Mouse (Mus musculus) urinary bladder, postnatal 36 days (tissue): ENCODE results near the gene Fhad1.
A peak's percentile ranks its signal among the peaks of the same experiment; 100 is the strongest.
"Not testable (repeated sequence)": the region's sequence is repeated elsewhere in the genome, so short reads cannot be mapped to it uniquely, and the experiment has no call there.

Source experiments
- DNase-seq, 2 experiments: peaks; one replicate each; pipeline ENCODE4 v3.0.0; 2022; ENCODE audit warnings: low spot score in 2 of 2, mixed read lengths in 1 of 2

The Fhad1 gene

DNA sequence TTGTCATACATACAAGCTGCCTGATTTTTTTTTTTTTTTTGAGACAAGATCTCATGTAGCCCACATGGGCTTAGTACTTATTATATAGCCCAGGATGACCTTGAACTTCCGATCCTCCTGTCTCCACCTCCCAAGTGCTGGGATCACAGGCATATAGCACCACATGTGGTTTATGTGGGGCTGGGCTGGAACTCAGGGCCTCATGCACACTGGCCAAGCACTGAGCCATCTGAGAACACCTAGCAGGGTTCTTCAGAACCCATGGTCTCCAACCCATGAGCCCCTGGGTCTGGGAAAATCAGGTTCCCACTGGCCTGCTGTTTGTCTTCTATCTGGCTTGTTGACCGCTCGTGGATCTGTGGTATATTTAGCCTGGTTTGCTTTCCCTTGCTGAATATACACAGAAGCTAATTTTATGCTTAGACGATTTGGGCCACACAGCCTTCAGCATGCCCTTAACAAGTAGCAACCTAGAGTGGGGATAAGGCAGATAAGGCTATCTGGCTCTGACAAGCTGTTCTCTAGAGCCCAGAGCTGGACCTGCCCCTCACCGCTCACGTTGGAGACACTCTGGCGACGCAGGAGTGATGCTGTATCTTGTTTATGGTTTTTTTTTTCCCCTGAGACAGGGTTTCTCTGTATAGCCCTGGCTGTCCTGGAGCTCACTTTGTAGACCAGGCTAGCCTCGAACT lies 24.9 kb upstream of the Fhad1 start:
- no peak for DNase-seq

DNA sequence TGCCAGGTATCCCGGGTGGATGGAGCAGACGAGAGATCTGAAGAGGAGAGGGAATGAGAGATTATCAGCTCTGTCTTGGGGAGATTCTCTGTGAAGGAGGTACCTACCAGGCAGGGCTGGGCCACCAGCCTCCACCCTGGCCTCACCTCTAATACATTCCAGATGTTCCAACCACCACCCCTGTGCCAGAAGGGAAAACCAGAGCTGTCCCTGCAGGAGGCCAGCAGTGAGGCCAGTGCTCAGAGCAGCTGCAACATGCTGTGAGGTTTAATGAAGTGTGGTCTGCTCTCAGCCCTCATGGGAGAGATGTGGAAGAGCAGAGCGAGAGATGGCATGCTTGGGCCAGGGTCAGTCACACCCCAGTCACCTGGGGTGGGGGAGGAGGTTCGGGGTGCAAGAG lies 23.0 kb upstream of the Fhad1 start:
- no peak for DNase-seq

DNA sequence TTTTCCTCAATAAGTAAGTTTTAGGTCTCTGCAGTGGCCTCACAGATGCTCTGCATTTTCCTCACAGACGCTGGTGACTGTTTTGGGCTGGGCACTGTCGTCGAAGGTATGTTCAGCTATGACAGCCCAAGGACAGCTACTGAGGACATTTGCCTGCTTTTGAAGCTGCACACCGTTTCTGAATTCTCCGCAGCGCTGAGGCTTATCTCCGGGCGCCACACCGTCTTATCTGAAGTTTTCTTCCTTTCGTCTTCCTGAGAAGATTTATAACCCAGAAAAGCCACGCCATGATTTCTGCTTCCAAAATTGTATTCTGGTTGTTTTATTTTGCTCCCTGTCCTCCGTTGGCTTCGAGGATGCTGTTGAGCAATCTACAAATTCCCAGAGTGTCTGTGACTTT lies 13.7 kb upstream of the Fhad1 start:
- no peak for DNase-seq

DNA sequence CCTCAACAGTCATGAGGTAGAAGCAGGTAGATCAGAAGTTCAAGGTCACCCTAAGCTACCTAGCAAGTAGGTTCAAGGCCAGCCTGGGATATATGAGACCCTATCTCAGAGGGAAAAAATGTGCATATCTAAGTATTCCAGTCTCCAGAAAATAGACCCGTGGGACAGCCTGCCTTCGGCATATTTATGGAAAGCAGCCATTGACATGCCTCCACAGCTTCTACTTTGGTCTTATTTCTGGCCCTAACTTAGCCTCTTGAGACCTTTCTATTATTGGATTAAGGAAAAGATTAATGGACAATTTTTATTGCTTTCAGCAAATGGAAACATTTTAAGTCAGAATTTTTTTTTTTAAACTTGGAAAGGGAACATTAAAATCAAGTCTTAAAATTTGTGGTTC lies 12.1 kb upstream of the Fhad1 start:
- DNase-seq = no peak

- DNase-seq = no peak
These were observed 9.7 kb upstream of the Fhad1 start for GRCm38 (mm10) chr4:142024536-142024935.

- no peak for DNase-seq
These were observed 8.3 kb upstream of the Fhad1 start for GRCm38 (mm10) chr4:142023166-142023565.

GRCm38 (mm10) chr4:142017686-142018085 lies 2.8 kb upstream of the Fhad1 start:
- DNase-seq = no peak

DNA sequence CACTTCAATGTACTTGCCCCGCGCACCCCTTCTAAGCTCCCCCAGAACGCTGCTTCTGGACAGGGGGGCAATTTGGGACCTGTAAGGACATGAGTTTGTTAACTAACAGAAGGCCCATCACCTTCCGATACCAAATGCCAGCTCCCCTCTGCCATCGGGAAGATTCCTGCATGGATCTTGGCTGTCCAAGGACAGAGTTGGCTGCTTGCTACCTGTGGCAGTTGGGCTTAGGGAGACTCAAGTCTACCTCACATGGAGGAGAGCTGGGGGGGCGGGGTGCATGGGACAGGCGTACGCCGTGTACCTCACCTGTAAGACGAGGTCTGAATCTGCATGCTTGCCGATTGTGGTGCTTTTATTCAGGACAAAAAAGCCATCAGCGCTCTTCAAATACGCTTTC lies 3.6 kb downstream of the Fhad1 start:
- DNase-seq = no peak

GRCm38 (mm10) chr4:142010441-142010840 lies 4.4 kb downstream of the Fhad1 start:
- DNase-seq = no peak

GRCm38 (mm10) chr4:142008206-142008605 lies 6.7 kb downstream of the Fhad1 start:
- DNase-seq = no peak

DNA sequence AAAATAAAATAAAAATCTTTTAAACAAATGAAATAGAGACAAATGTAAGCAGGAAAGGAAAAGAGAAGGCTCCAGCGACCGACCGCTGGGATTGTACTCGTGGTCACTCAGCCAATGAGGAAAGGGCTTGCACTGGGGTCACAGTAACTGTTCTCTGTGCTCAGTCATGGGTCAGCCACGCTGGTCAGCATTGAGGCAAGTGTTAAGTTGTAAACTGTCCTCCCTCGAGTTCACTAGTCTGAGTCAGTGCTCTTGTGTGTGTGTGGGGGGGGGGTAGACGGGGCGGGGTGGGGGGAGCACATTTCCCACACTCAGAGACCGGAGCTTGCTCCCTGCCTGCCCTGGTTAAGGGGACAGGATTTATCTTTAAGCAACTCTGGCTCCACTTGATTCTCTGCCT lies 14.3 kb downstream of the Fhad1 start:
- DNase-seq = no peak

GRCm38 (mm10) chr4:141999494-142000074 lies 15.3 kb downstream of the Fhad1 start:
- no peak for DNase-seq

DNA sequence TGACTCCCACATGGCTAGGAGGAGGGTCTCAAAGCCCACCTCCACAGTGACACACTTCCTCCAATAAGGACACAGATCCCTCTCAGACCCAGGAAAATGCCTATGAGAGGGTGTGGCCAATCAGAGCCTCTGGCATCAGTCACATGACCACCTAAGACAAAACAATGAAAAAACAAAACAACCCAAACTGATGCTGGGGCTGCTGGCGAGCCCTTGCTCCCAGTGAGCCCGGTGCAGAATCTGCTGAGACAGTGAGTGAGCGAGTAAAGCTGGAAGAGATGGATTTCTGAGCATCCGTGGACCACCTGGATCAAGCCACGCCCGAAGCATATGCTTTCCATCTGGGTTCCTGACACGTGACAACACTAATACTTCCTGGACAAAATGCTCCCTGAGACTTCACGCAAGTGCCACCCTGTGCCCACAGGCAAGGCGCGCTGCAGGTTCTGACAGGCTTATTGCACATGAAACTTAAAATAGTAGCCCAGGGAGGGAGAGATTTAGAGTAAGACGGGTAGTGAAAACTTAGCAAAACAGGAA lies 16.5 kb downstream of the Fhad1 start:
- peak; percentile 48 to 59 for DNase-seq

DNA sequence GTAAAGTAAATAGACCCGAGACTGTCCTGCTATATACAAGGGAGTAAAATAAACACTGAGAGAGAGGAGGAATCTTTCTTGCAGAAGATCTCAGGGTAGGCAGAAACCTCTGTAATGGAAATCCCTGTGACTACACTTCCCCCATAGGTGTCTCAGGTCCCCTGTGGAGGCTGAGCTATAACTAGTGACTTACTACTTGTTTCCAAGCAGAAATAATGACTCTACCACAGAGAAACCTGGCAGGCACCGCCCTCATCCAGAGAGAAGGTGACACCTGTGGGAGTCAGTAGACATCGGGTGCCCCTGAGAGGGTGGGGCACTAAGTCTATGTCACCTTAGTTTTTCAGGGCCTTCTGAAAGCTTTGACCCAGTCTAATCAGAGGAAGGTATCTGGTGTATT lies 18.0 kb downstream of the Fhad1 start:
- DNase-seq = no peak

DNA sequence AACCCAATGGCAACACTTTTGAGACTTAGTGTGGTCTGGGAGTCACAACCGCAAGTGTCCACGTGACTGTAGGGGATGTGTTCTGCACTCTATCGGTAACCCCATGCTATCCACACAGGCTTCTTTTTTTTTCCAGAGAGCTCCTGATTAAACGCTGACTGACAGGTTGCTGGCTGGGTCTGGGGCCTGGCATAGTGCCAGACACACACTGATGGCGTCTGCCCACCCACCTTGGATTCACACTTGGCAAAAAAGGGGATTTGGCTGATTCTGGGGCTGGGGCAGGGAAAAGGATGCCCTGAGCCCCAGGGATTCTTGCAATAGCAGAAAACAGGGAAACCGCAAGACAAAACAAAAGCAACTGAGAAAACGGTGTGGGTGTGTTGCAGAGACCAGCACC lies 18.8 kb downstream of the Fhad1 start:
- DNase-seq = no peak

DNA sequence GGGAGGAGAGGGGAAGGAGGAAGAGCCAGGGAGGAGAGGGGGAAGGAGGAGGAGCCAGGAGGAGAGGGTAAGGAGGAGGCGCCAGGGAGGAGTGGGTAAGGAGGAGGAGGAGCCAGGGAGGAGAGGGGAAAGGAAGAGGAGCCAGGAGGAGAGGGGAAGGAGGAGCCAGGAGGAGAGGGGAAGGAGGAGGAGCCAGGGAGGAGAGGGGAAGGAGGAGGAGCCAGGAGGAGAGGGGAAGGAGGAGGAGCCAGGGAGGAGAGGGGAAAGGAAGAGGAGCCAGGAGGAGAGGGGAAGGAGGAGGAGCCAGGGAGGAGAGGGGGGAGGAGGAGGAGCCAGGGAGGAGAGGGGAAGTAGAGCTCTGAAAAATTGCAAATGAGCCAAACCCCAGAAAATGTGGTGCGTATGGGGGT lies 20.8 kb downstream of the Fhad1 start:
- DNase-seq = not testable (repeated sequence)

GRCm38 (mm10) chr4:141993347-141994061 lies 21.4 kb downstream of the Fhad1 start:
- no peak for DNase-seq

GRCm38 (mm10) chr4:141992530-141993204 lies 22.2 kb downstream of the Fhad1 start:
- no peak for DNase-seq

DNA sequence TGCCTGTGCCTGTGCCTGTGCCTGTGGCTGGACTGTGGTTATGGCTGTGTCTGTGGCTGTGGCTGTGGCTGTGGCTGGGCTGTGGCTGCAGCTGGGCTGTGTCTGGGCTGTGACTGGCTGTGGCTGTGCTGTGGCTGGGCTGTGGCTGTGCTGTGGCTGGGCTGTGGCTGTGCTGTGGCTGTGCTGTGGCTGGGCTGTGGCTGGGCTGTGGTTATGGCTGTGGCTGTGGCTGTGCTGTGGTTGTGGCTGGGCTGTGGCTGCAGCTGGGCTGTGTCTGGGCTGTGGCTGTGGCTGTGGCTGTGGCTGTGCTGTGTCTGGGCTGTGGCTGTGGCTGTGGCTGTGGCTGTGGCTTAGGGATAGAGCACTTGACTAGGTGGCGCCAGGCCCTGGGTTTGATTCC lies 26.7 kb downstream of the Fhad1 start:
- DNase-seq = no peak

GRCm38 (mm10) chr4:141983689-141984088 lies 31.2 kb downstream of the Fhad1 start:
- no peak for DNase-seq

- DNase-seq = no peak
These were observed 33.4 kb downstream of the Fhad1 start for GRCm38 (mm10) chr4:141981475-141981874.

- no peak for DNase-seq
These were observed 36.3 kb downstream of the Fhad1 start for GRCm38 (mm10) chr4:141978582-141978981.
